Mouse (Mus musculus): ENCODE measurements around the gene Adarb1. TPM values are rescaled to one million over a fixed set of nuclear protein-coding genes. Genes with fewer than 3 reads are reported as not detected.
A peak's percentile ranks its signal among the peaks of the same experiment; 100 is the strongest.
"Not testable (repeated sequence)": the region's sequence is repeated elsewhere in the genome, so short reads cannot be mapped to it uniquely, and the experiment has no call there.

Gene Adarb1
- polyA plus RNA-seq, 1 experiment from 2014 or later = 19.8 TPM

GRCm38 (mm10) chr10:77287626-77288025 is 130.4 kb downstream of the Adarb1 start:
- Histone ChIP-seq H3K27ac (replicated peaks) (no peak overlapping the region), H3K4me3 (replicated peaks) (no peak overlapping the region), H3K36me3 (no peaks in the 10 kb centered on the region), H3K4me1 (peaks cover 13% of the 10 kb centered on the region), H3K4me2 (no peak overlapping the region), H3K9me3 (replicated peaks) (no peaks in the 10 kb centered on the region), H3K9ac (replicated peaks) (no peak overlapping the region), H3K27me3 (replicated peaks) (no peaks in the 10 kb centered on the region)
- no peak for ATAC-seq (ENCODE audit: low FRiP score)
- 91% methylated on average over 8 of the region's 8 CpGs for WGBS

- Histone ChIP-seq H3K27me3 (replicated peaks) (no peaks in the 10 kb centered on the region), H3K4me3 (replicated peaks) (no peak overlapping the region), H3K36me3 (no peaks in the 10 kb centered on the region), H3K4me2 (no peak overlapping the region), H3K9me3 (replicated peaks) (no peaks in the 10 kb centered on the region), H3K9ac (replicated peaks) (no peak overlapping the region), H3K27ac (replicated peaks) (no peak overlapping the region), H3K4me1 (peaks cover 13% of the 10 kb centered on the region)
- ATAC-seq (ENCODE audit: low FRiP score) = no peak
- 71% methylated on average over 6 of the region's 6 CpGs for WGBS
Observed at GRCm38 (mm10) chr10:77284832-77285231, 133.2 kb downstream of the Adarb1 start.

GRCm38 (mm10) chr10:77282822-77283221 is 135.2 kb downstream of the Adarb1 start:
- peaks cover 13% of the 10 kb centered on the region for H3K4me1 ChIP-seq
- H3K9ac ChIP-seq (replicated peaks) = no peak overlapping the region
- H3K36me3 ChIP-seq = no peaks in the 10 kb centered on the region

GRCm38 (mm10) chr10:77282085-77282484 is 136.0 kb downstream of the Adarb1 start:
- not testable (repeated sequence) for H3K4me2 ChIP-seq; H3K9ac ChIP-seq (replicated peaks); H3K9me3 ChIP-seq (replicated peaks); ATAC-seq (ENCODE audit: low FRiP score); H3K4me3 ChIP-seq (replicated peaks); H3K27me3 ChIP-seq (replicated peaks); H3K36me3 ChIP-seq; H3K27ac ChIP-seq (replicated peaks)
- 73% methylated on average over 1 of the region's 1 CpGs for WGBS
- H3K4me1 ChIP-seq = peaks cover 13% of the 10 kb centered on the region

More at GRCm38 (mm10) chr10:77282822-77283221, 135.2 kb downstream of the Adarb1 start:
- Histone ChIP-seq H3K9me3 (replicated peaks) (no peaks in the 10 kb centered on the region), H3K27ac (replicated peaks) (no peak overlapping the region), H3K4me2 (no peak overlapping the region), H3K4me3 (replicated peaks) (no peak overlapping the region), H3K27me3 (replicated peaks) (no peaks in the 10 kb centered on the region)
- no peak for ATAC-seq (ENCODE audit: low FRiP score)
- WGBS = 15% methylated on average over 6 of the region's 6 CpGs

GRCm38 (mm10) chr10:77273798-77274197 is 144.3 kb downstream of the Adarb1 start:
- Histone ChIP-seq H3K4me3 (replicated peaks) (no peak overlapping the region), H3K27ac (replicated peaks) (no peak overlapping the region), H3K9ac (replicated peaks) (no peak overlapping the region), H3K4me1 (0 out of 2 replicates have a peak, but pooled peaks cover 5% of the 10 kb centered on the region), H3K27me3 (replicated peaks) (no peaks in the 10 kb centered on the region), H3K9me3 (replicated peaks) (no peaks in the 10 kb centered on the region), H3K4me2 (no peak overlapping the region), H3K36me3 (peaks cover 20% of the 10 kb centered on the region)
- no peak for ATAC-seq (ENCODE audit: low FRiP score)

- H3K27ac ChIP-seq (replicated peaks) = peak overlapping the region; percentile 7; the same call in 1 of the 2 replicates
- no peak for ATAC-seq (ENCODE audit: low FRiP score)
- no peak overlapping the region for H3K4me2 ChIP-seq
- H3K4me3 ChIP-seq (replicated peaks) = no peak overlapping the region
- 37% methylated on average over 11 of the region's 11 CpGs for WGBS
- no peak overlapping the region for H3K9ac ChIP-seq (replicated peaks)
- H3K4me1 ChIP-seq = 0 out of 2 replicates have a peak, but pooled peaks cover 5% of the 10 kb centered on the region
- peaks cover 26% of the 10 kb centered on the region for H3K36me3 ChIP-seq
- no peaks in the 10 kb centered on the region for H3K27me3 ChIP-seq (replicated peaks)
- no peaks in the 10 kb centered on the region for H3K9me3 ChIP-seq (replicated peaks)
Observed at GRCm38 (mm10) chr10:77272980-77273730, 144.9 kb downstream of the Adarb1 start.

GRCm38 (mm10) chr10:77269129-77269528 is 148.9 kb downstream of the Adarb1 start:
- Histone ChIP-seq H3K9me3 (replicated peaks) (no peaks in the 10 kb centered on the region), H3K4me1 (0 out of 2 replicates have a peak, but pooled peaks cover 5% of the 10 kb centered on the region), H3K27me3 (replicated peaks) (no peaks in the 10 kb centered on the region), H3K9ac (replicated peaks) (no peak overlapping the region), H3K4me3 (replicated peaks) (no peak overlapping the region), H3K27ac (replicated peaks) (no peak overlapping the region), H3K4me2 (no peak overlapping the region), H3K36me3 (peaks cover 65% of the 10 kb centered on the region)
- ATAC-seq (ENCODE audit: low FRiP score) = no peak
- WGBS = 83% methylated on average over 7 of the region's 7 CpGs

- Histone ChIP-seq H3K4me3 (replicated peaks) (no peak overlapping the region), H3K9me3 (replicated peaks) (no peaks in the 10 kb centered on the region), H3K4me1 (no peaks in the 10 kb centered on the region), H3K27ac (replicated peaks) (no peak overlapping the region), H3K27me3 (replicated peaks) (no peaks in the 10 kb centered on the region), H3K36me3 (peaks cover 85% of the 10 kb centered on the region), H3K9ac (replicated peaks) (no peak overlapping the region), H3K4me2 (no peak overlapping the region)
- WGBS = 90% methylated on average over 14 of the region's 14 CpGs
- no peak for ATAC-seq (ENCODE audit: low FRiP score)
Observed at GRCm38 (mm10) chr10:77267027-77267426, 151.0 kb downstream of the Adarb1 start.

- Histone ChIP-seq H3K4me1 (peaks cover 4% of the 10 kb centered on the region; the same call in 1 of the 2 replicates), H3K9me3 (replicated peaks) (no peaks in the 10 kb centered on the region), H3K27ac (replicated peaks) (no peak overlapping the region), H3K4me2 (no peak overlapping the region), H3K36me3 (peaks cover 91% of the 10 kb centered on the region), H3K4me3 (replicated peaks) (no peak overlapping the region), H3K27me3 (replicated peaks) (no peaks in the 10 kb centered on the region), H3K9ac (replicated peaks) (no peak overlapping the region)
- no peak for ATAC-seq (ENCODE audit: low FRiP score)
- WGBS = 72% methylated on average over 8 of the region's 8 CpGs
Observed at GRCm38 (mm10) chr10:77266281-77266680, 151.8 kb downstream of the Adarb1 start.

GRCm38 (mm10) chr10:77260166-77260875 is 157.7 kb downstream of the Adarb1 start:
- H3K9ac ChIP-seq (replicated peaks) = peak overlapping the region; percentile 29; the same call in 1 of the 2 replicates
- peak overlapping the region; percentile 95 for H3K4me3 ChIP-seq (replicated peaks)
- 88% methylated on average over 17 of the region's 17 CpGs for WGBS

GRCm38 (mm10) chr10:77258704-77259621 is 159.1 kb downstream of the Adarb1 start, which contains the start of gene Pofut2:
Gene Pofut2 (plus strand): TSS chr10:77259218.
- Histone ChIP-seq H3K9me3 (replicated peaks) (no peaks in the 10 kb centered on the region), H3K27me3 (replicated peaks) (no peaks in the 10 kb centered on the region), H3K9ac (replicated peaks) (peak within 1 kb of the TSS; percentile 93), H3K4me2 (peak within 1 kb of the TSS; percentile 92), H3K4me1 (peaks cover 27% of the 10 kb centered on the region), H3K27ac (replicated peaks) (peak within 1 kb of the TSS; percentile 92), H3K36me3 (peaks cover 28% of the 10 kb centered on the region), H3K4me3 (replicated peaks) (peak within 1 kb of the TSS; percentile 95)
- under 1% methylated on average over 80 of the region's 81 CpGs for WGBS
- ATAC-seq (ENCODE audit: low FRiP score) = peak; percentile 99

More at GRCm38 (mm10) chr10:77260166-77260875, 157.7 kb downstream of the Adarb1 start:
- no peaks in the 10 kb centered on the region for H3K9me3 ChIP-seq (replicated peaks)
- peaks cover 41% of the 10 kb centered on the region for H3K36me3 ChIP-seq
- H3K27ac ChIP-seq (replicated peaks) = no peak overlapping the region
- H3K4me1 ChIP-seq = peaks cover 27% of the 10 kb centered on the region
- no peaks in the 10 kb centered on the region for H3K27me3 ChIP-seq (replicated peaks)
- no peak for ATAC-seq (ENCODE audit: low FRiP score)
- peak overlapping the region; percentile 92 for H3K4me2 ChIP-seq
